Mouse (Mus musculus) 3134 (cell line): ENCODE measurements around the gene Dll1.

Experiments used
- DNase-seq: peaks from one replicate; pipeline ENCODE4 v3.0.0-alpha.2; 2011; ENCODE audit warnings: low spot score; ENCODE audit not compliant: insufficient read length; ENCODE audit errors: extremely low read depth

Gene Dll1

GRCm38 (mm10) chr17:15376494-15377181, at the start of gene Dll1:
Gene Dll1, minus strand, starts transcription at chr17:15376872.
- no peak for DNase-seq

GRCm38 (mm10) chr17:15425931-15426330, 49.3 kb upstream of the Dll1 start:
- DNase-seq = no peak

- DNase-seq = no peak
Observed at GRCm38 (mm10) chr17:15423080-15423765, 46.6 kb upstream of the Dll1 start.

GRCm38 (mm10) chr17:15422666-15423065, 46.0 kb upstream of the Dll1 start:
- DNase-seq = no peak

- no peak for DNase-seq
Observed at GRCm38 (mm10) chr17:15421446-15421845, 44.8 kb upstream of the Dll1 start.

DNA sequence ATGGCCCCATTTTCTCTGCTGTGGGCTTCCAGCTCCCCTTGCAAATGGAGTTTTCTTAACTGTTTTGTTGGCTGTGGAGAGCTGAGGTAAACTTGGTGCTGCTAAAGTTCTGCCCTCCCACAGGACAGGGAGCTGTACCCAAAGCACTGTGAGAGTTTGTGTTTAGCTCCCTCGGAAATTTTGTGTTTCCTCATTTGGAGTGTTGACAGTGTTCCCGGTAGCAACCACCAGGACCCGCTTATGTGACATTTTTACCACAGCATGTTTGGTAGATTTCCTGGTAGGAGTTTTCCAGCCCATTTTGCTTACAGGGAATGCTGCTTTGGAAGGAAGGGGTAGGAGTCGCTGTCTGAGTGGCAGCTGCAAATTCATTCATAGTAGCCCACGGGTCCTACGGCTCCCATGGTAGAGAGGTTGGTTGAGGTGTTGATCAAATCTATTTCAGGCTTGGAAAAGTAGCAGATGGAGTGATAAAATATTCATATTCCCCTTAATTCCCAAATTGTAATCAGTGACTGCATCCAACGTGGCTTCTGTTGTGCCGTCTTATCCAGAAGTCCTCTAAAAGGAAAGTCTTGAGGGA, 43.4 kb upstream of the Dll1 start:
- DNase-seq = no peak

GRCm38 (mm10) chr17:15419534-15419933, 42.9 kb upstream of the Dll1 start:
- DNase-seq = no peak

DNA sequence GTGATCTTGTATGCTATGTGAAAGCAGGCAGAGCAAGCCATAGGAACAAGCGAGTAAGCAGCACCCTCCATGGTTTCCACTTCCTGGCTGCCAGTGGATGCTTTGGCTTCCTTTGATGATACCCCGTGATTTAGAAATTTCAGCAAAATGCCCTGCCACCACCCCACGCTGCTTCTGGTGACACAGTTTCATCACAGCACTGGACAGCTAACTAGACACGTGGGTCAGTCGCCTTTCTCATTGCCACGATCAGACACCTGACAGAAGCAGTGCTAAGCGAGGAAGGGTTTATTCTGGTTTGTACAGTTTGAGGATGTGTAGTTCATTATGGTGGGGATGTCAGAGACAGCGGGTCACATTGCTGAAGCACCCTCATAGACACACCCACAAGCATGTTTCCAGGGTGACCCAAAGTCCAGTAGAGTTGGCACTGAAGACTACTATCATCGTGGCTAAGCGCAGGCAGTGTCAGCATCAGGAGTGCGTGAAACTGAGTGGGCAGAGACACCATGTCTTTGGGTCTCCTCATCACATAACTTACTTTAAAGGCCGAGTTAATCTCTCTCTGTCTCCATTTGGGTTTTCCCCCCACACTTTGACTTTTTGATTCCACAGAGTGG, 40.0 kb upstream of the Dll1 start:
- no peak for DNase-seq

GRCm38 (mm10) chr17:15410861-15411260, 34.2 kb upstream of the Dll1 start:
- no peak for DNase-seq

- no peak for DNase-seq
Observed at GRCm38 (mm10) chr17:15409261-15409660, 32.6 kb upstream of the Dll1 start.

DNA sequence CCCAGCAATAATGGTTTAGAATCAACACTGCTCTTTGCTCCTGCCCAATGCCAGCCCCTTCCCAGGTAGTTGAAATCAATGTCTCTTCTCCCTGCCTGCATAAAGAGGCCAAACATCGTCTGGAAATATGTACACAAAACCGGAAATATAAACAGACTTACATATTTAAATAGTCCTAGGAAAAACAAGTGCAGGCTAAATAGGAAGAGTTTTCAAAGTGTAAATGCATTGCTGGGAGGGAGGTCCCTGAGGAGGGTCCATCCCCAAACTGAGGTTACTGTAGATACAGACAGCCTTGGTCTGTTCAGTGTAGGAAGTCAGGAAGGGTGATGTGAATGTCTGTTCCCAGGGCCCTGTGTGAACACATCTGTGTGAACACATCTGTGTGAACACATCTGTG, 29.9 kb upstream of the Dll1 start:
- no peak for DNase-seq

- DNase-seq = no peak
Observed at GRCm38 (mm10) chr17:15401716-15402115, 25.0 kb upstream of the Dll1 start.

- DNase-seq = peak; percentile 89
Observed at GRCm38 (mm10) chr17:15395997-15396675, 19.5 kb upstream of the Dll1 start, which contains the start of gene Fam120b. Gene Fam120b, plus strand, starts transcription at chr17:15396202.

- DNase-seq = no peak
Observed at GRCm38 (mm10) chr17:15389356-15389755, 12.7 kb upstream of the Dll1 start.

- DNase-seq = no peak
Observed at GRCm38 (mm10) chr17:15388892-15389291, 12.2 kb upstream of the Dll1 start.

- DNase-seq = no peak
Observed at GRCm38 (mm10) chr17:15383360-15383759, 6.7 kb upstream of the Dll1 start.

GRCm38 (mm10) chr17:15381869-15382660, 5.4 kb upstream of the Dll1 start:
- DNase-seq = no peak

- DNase-seq = no peak
Observed at GRCm38 (mm10) chr17:15381092-15381860, 4.6 kb upstream of the Dll1 start.

GRCm38 (mm10) chr17:15380641-15381051, 4.0 kb upstream of the Dll1 start:
- DNase-seq = no peak
